Mouse (Mus musculus) megakaryocyte-erythroid progenitor cell, adult 5-6 weeks (primary cell): ENCODE measurements around the gene Olfr54. TPM values are rescaled to one million over a fixed set of nuclear protein-coding genes. Genes with fewer than 3 reads are reported as not detected.

Experiments used
- ATAC-seq: replicated peaks from 2 replicates; pipeline ENCODE4 v1.8.0; 2016; ENCODE audit warnings: mild to moderate bottlenecking, inconsistent platforms; ENCODE audit not compliant: severe bottlenecking, poor library complexity, low FRiP score, low TSS enrichment
- total RNA-seq, 2 experiments: library from RNA; stranded (forward) in 1 of 2; stranded (reverse) in 1 of 2; fragments of 200-1000, 215-1000 nt in 1 of 2; fragments of >200 nt in 1 of 2; fragmentation: Nextera tagmentation in 1 of 2; gene quantifications; 2 replicates each; pipeline ENCODE4 v1.2.3; 2014 to 2017

Olfr54 gene
- total RNA-seq, 2 experiments from 2014 or later, result not detected

DNA sequence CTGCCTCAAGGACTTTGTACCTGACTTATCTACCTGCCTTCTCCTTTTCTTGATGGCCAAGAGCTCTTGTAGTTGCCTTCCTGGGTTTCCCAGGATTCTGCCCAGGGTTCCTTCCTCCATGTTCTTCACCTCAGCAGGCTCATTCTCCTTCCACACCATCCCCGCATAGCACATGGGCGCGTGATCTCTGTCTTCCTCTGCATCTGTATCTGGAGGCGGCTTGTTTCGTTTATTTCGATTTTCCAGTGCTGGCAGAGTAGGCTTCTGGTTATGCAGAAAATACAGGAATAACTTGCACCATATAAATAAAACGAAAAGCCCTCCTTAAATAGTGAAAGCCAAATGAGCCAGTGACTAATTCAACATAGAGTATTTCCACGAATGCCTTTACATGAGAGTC is 49.8 kb downstream of the Olfr54 start:
- ATAC-seq, result no peak

Other genes with a start within 250 kb of the Olfr54 start
- gene Zfp354c, start 186.5 kb upstream of the Olfr54 start, total RNA-seq (2014; fragmentation: Nextera tagmentation), result 2.2 and 15.8 TPM in 2 replicates
- 0.38 and 2.8 TPM in 2 replicates for gene Zfp354c, start 186.5 kb upstream of the Olfr54 start, total RNA-seq (2017)
- gene Zfp879, start 172.7 kb upstream of the Olfr54 start, total RNA-seq (2014; fragmentation: Nextera tagmentation), result not detected in 2 replicates
- gene Zfp879, start 172.7 kb upstream of the Olfr54 start, total RNA-seq (2017), result 0.08 and 0.14 TPM in 2 replicates
- gene Grm6, start 163.6 kb upstream of the Olfr54 start, total RNA-seq (2014; fragmentation: Nextera tagmentation), result not detected in 2 replicates
- gene Grm6, start 163.6 kb upstream of the Olfr54 start, total RNA-seq (2017), result not detected in 2 replicates
- not detected in 2 replicates for gene Zfp454, start 126.6 kb upstream of the Olfr54 start, total RNA-seq (2014; fragmentation: Nextera tagmentation)
- gene Zfp454, start 126.6 kb upstream of the Olfr54 start, total RNA-seq (2017), result not detected in 2 replicates
- 4.1 and 9.2 TPM in 2 replicates for gene Zfp2, start 98.1 kb upstream of the Olfr54 start, total RNA-seq (2014; fragmentation: Nextera tagmentation)
- 4.9 and 6.0 TPM in 2 replicates for gene Zfp2, start 98.1 kb upstream of the Olfr54 start, total RNA-seq (2017)
- gene Zfp354b, start 82.6 kb upstream of the Olfr54 start, total RNA-seq (2014; fragmentation: Nextera tagmentation), result not detected in 2 replicates
- not detected in 2 replicates for gene Zfp354b, start 82.6 kb upstream of the Olfr54 start, total RNA-seq (2017)
- gene 4933414I15Rik, start 70.5 kb upstream of the Olfr54 start, total RNA-seq (2014; fragmentation: Nextera tagmentation), result not detected in 2 replicates
- not detected in 2 replicates for gene 4933414I15Rik, start 70.5 kb upstream of the Olfr54 start, total RNA-seq (2017)
- not detected in 2 replicates for gene Prop1, start 60.5 kb upstream of the Olfr54 start, total RNA-seq (2014; fragmentation: Nextera tagmentation)
- not detected in 2 replicates for gene Prop1, start 60.5 kb upstream of the Olfr54 start, total RNA-seq (2017)
- gene Olfr1378, start 47.7 kb upstream of the Olfr54 start, total RNA-seq (2014; fragmentation: Nextera tagmentation), result not detected in 2 replicates
- gene Olfr1378, start 47.7 kb upstream of the Olfr54 start, total RNA-seq (2017), result not detected in 2 replicates
- not detected in 2 replicates for gene Olfr1377, start 32.3 kb upstream of the Olfr54 start, total RNA-seq (2014; fragmentation: Nextera tagmentation)
- gene Olfr1377, start 32.3 kb upstream of the Olfr54 start, total RNA-seq (2017), result not detected in 2 replicates
- not detected in 2 replicates for gene Olfr51, start 10.6 kb upstream of the Olfr54 start, total RNA-seq (2014; fragmentation: Nextera tagmentation)
- not detected in 2 replicates for gene Olfr51, start 10.6 kb upstream of the Olfr54 start, total RNA-seq (2017)
- gene Olfr1375, start 33.9 kb downstream of the Olfr54 start, total RNA-seq (2014; fragmentation: Nextera tagmentation), result not detected in 2 replicates
- gene Olfr1375, start 33.9 kb downstream of the Olfr54 start, total RNA-seq (2017), result not detected in 2 replicates
- not detected in 2 replicates for gene Zfp354a, start 45.0 kb downstream of the Olfr54 start, total RNA-seq (2014; fragmentation: Nextera tagmentation)
- not detected in 2 replicates for gene Zfp354a, start 45.0 kb downstream of the Olfr54 start, total RNA-seq (2017)
- gene Gm12569, start 206.2 kb downstream of the Olfr54 start, total RNA-seq (2014; fragmentation: Nextera tagmentation), result not detected in 2 replicates
- gene Gm12569, start 206.2 kb downstream of the Olfr54 start, total RNA-seq (2017), result not detected in 2 replicates
- 110 TPM in 2 replicates for gene Clk4, start 247.5 kb downstream of the Olfr54 start, total RNA-seq (2014; fragmentation: Nextera tagmentation)
- gene Clk4, start 247.5 kb downstream of the Olfr54 start, total RNA-seq (2017), result 179 and 188 TPM in 2 replicates
- gene BC049762, start 248.8 kb downstream of the Olfr54 start, total RNA-seq (2014; fragmentation: Nextera tagmentation), result not detected in 2 replicates
- not detected in 2 replicates for gene BC049762, start 248.8 kb downstream of the Olfr54 start, total RNA-seq (2017)